Mouse (Mus musculus) erythroblast, embryonic 14.5 days (primary cell): ENCODE results near the gene Wnk1.
A peak's percentile ranks its signal among the peaks of the same experiment; 100 is the strongest.

Experiments used
- GATA1 ChIP-seq: IDR thresholded peaks from 2 replicates; pipeline ENCODE4 v1.6.1; 2012; ENCODE audit warnings: low read length, inconsistent platforms, mixed read lengths
- TAL1 ChIP-seq: IDR thresholded peaks from 3 replicates; pipeline ENCODE4 v1.6.1; 2012; ENCODE audit warnings: low read length, inconsistent platforms, mixed read lengths

DNA sequence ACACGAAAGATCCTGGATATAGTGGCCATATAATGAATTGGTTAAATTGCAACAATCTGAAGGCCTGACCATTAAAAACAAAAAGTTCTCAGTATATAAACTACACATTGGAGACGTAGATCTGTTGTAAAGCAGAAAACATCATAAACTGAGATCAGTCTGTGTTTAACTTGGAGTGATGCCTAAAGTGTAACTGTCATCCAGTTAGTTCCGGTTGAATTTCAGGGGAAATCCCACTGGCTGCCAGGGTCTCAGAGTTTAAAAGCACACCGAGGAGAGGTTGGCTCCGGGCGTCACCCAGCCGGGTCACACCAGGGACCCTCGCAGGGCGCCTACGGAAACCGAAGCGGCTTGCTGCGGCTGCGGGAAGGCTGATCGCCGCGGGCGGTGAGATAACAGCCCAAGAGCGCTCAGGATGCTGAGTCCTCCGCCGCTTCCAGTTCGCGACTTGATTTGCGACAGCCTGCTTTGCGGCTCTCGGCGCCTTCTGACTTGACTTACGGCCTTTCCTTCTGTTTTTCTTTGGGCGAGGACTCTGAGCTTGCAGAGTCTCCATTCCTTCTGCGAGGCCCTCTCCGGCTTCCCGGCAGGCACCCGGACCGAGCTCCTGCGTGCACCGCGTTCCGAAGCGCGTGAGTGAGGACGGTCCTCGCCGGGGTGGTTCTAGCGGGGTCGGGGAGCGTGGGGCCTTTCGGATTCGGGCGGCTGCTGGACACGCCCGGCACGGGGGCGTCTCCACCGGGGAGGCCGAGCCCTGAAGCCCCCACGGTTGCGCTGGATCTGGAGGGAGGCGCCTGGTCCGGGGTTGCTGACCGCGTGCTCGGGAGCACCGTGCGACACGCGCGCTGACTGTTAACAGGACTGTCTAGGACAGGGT is 136.0 kb downstream of the Wnk1 start, which contains the start of gene Rad52:
- TF ChIP-seq GATA1 = peak; percentile 82
- TF ChIP-seq TAL1 = no peak
